ENCODE assay signal across 9 mouse cellular contexts in genomic region chr9:114057090-114057796, GRCm38 (mm10). TPM values are rescaled to one million over a fixed set of nuclear protein-coding genes. Genes with fewer than 3 reads are reported as not detected.
DNase-seq lines count a peak whose midpoint lies in the region; ATAC-seq and TF ChIP-seq lines count a peak whose summit lies in the region.
"Had no signal": no experiment of that assay in that cellular context is flagged by ENCODE, and none has a peak within 500 bp of the region (broad histone marks: within the 10 kb centered on the region; RNA-seq: fewer than 3 reads in every experiment).

Susd5 (plus strand) TSS chr9:114057140.

- no peak within 1 kb of the TSS for H3K9ac ChIP-seq in lung, embryonic 15.5 days
- peak within 1 kb of the TSS; percentile 43 for H3K9ac ChIP-seq in hindbrain, embryonic 15.5 days
- H3K9ac ChIP-seq in neural tube, embryonic 12.5 days, result peak within 1 kb of the TSS; percentile 53; the same call in 1 of the 2 replicates

- H3K27me3 ChIP-seq in lung, embryonic 15.5 days, result peaks cover 42% of the 10 kb centered on the region
- peaks cover 37% of the 10 kb centered on the region for H3K27me3 ChIP-seq in hindbrain, embryonic 15.5 days
- H3K27me3 ChIP-seq in neural tube, embryonic 12.5 days (replicated peaks), result peaks cover 39% of the 10 kb centered on the region

- H3K4me2 ChIP-seq in lung, embryonic 15.5 days, result peak within 1 kb of the TSS; percentile 76
- peak within 1 kb of the TSS; percentile 76 for H3K4me2 ChIP-seq in hindbrain, embryonic 15.5 days
- H3K4me2 ChIP-seq in neural tube, embryonic 12.5 days (replicated peaks), result peak within 1 kb of the TSS; percentile 81

- ATAC-seq in lung, embryonic 15.5 days (ENCODE audit: borderline replicate concordance, extremely low read depth, low FRiP score, low TSS enrichment), result peak; percentile 42; the same call in 1 of the 2 replicates
- ATAC-seq in hindbrain, embryonic 15.5 days (ENCODE audit: low FRiP score, low read depth), result 0 out of 2 replicates have a peak, but pooled peaks have one; percentile 27
- peak; percentile 68 for ATAC-seq in neural tube, embryonic 12.5 days (ENCODE audit: low FRiP score, low read depth)
- no peak for ATAC-seq in erythroid progenitor cell, adult 5-6 weeks (replicated peaks; ENCODE audit: low FRiP score, poor library complexity, severe bottlenecking)

- H3K36me3 ChIP-seq in lung, embryonic 15.5 days, result no peaks in the 10 kb centered on the region
- no peaks in the 10 kb centered on the region for H3K36me3 ChIP-seq in hindbrain, embryonic 15.5 days
- H3K36me3 ChIP-seq in neural tube, embryonic 12.5 days, result no peaks in the 10 kb centered on the region

- TF ChIP-seq POLR2A in lung, adult 2 months (IDR thresholded peaks at IDR 0.05; ENCODE audit: borderline replicate concordance, extremely low read depth, low read depth, low read length), result no peak

- H3K9me3 ChIP-seq in lung, embryonic 15.5 days, result no peaks in the 10 kb centered on the region
- H3K9me3 ChIP-seq in hindbrain, embryonic 15.5 days, result no peaks in the 10 kb centered on the region
- H3K9me3 ChIP-seq in neural tube, embryonic 12.5 days, result no peaks in the 10 kb centered on the region

- H3K27ac ChIP-seq in lung, embryonic 15.5 days, result no peak within 1 kb of the TSS
- H3K27ac ChIP-seq in hindbrain, embryonic 15.5 days (replicated peaks), result no peak within 1 kb of the TSS
- no peak within 1 kb of the TSS for H3K27ac ChIP-seq in neural tube, embryonic 12.5 days

- 2% methylated on average over 59 of the region's 60 CpGs for WGBS in lung, embryonic 15.5 days
- WGBS in lung, adult 2 months, result 2% methylated on average over 60 of the region's 60 CpGs
- under 1% methylated on average over 60 of the region's 60 CpGs for WGBS in hindbrain, embryonic 15.5 days
- under 1% methylated on average over 60 of the region's 60 CpGs for WGBS in neural tube, embryonic 12.5 days

- peak within 1 kb of the TSS; percentile 43 for H3K4me3 ChIP-seq in lung, embryonic 15.5 days
- no peak within 1 kb of the TSS for H3K4me3 ChIP-seq in lung, adult 2 months (replicated peaks; ENCODE audit: extremely low read depth, low read depth, low read length)
- H3K4me3 ChIP-seq in hindbrain, embryonic 15.5 days, result peak within 1 kb of the TSS; percentile 47
- H3K4me3 ChIP-seq in neural tube, embryonic 12.5 days, result peak within 1 kb of the TSS; percentile 47

- no peak for TF ChIP-seq CTCF in lung, adult 2 months (IDR thresholded peaks at IDR 0.05; ENCODE audit: insufficient read depth, low read length)

- peak; percentile 15 to 24 for DNase-seq in frontal cortex, postnatal 36 days (ENCODE audit: low spot score in 2 of 2)
- no peak for DNase-seq in frontal cortex, postnatal 14 days (ENCODE audit: low spot score in 2 of 2)
- DNase-seq in lung, adult 2 months, result no peak
- DNase-seq in thymus, postnatal 14 days, result no peak

- H3K4me1 ChIP-seq in lung, embryonic 15.5 days, result peaks cover 6% of the 10 kb centered on the region; the same call in 1 of the 2 replicates
- H3K4me1 ChIP-seq in lung, adult 2 months (ENCODE audit: control insufficient read depth, insufficient read depth, low read length), result no peaks in the 10 kb centered on the region
- H3K4me1 ChIP-seq in hindbrain, embryonic 15.5 days (replicated peaks), result peaks cover 8% of the 10 kb centered on the region; the same call in 1 of the 2 replicates
- peaks cover 9% of the 10 kb centered on the region; the same call in 1 of the 2 replicates for H3K4me1 ChIP-seq in neural tube, embryonic 12.5 days

RNA-seq across cellular contexts. Expression of gene Susd5, which starts in this region (rescaled TPM):
- 0.89 and 0.97 TPM in 2 replicates for polyA plus RNA-seq in lung, embryonic 15.5 days (2015; fragmentation: Nextera tagmentation; extraction: Ambion mirVana)
- polyA plus RNA-seq in lung, adult 2 months (2012; rRNA removed), result 0.37 and 0.79 TPM in 2 replicates
- polyA plus RNA-seq in hindbrain, embryonic 15.5 days (2015; fragmentation: Nextera tagmentation; extraction: Ambion mirVana), result 1.1 TPM in 2 replicates
- 1.8 and 2.3 TPM in 2 replicates for polyA plus RNA-seq in neural tube, embryonic 12.5 days (2016; fragmentation: Nextera tagmentation; extraction: Ambion mirVana)
- not detected in 2 replicates for total RNA-seq in erythroid progenitor cell, adult 5-6 weeks (2015; ENCODE audit: low replicate concordance)
- total RNA-seq in erythroid progenitor cell, adult 5-6 weeks (2017; ENCODE audit: low replicate concordance), result not detected in 2 replicates
- total RNA-seq: common myeloid progenitor, adult 5-6 weeks had no signal

Comparison
In these comparisons a context has a peak if more than half of its experiments do, and no peak if none do; other contexts are left out.
1. DNase-seq: peak in frontal cortex, postnatal 36 days (2 of 2); none in frontal cortex, postnatal 14 days (0 of 2), lung, adult 2 months (single experiment) and thymus, postnatal 14 days (single experiment).
2. Peak in ATAC-seq, H3K4me3 ChIP-seq and H3K4me2 ChIP-seq in lung, embryonic 15.5 days; RNA of the gene not detected or under 1 TPM.
3. Peak in every context shown above with its lines, with median percentiles within 50 percentile points of each other: H3K4me2 ChIP-seq.